Mouse (Mus musculus): Measurements from ENCODE around the gene Olfr617.
"Not testable (repeated sequence)": the region's sequence is repeated elsewhere in the genome, so short reads cannot be mapped to it uniquely, and the experiment has no call there.

Olfr617 gene

GRCm38 (mm10) chr7:103572761-103573160, at the start of gene Olfr617:
TSS of gene Olfr617 (plus strand) at chr7:103573061.
- DNase-seq, result no peak

- not testable (repeated sequence) for DNase-seq
Observed at GRCm38 (mm10) chr7:103542617-103543016, 30.2 kb upstream of the Olfr617 start, which contains the start of gene Olfr612. TSS of gene Olfr612 (minus strand) at chr7:103542717.

- DNase-seq, result no peak
Observed at GRCm38 (mm10) chr7:103547774-103548173, 25.1 kb upstream of the Olfr617 start, which contains the start of gene Olfr613. TSS of gene Olfr613 (plus strand) at chr7:103548074.

- no peak for DNase-seq
Observed at GRCm38 (mm10) chr7:103555779-103556178, 17.1 kb upstream of the Olfr617 start, which contains the start of gene Olfr615. TSS of gene Olfr615 (plus strand) at chr7:103556079.

- DNase-seq, result no peak
Observed at GRCm38 (mm10) chr7:103569043-103569442, 3.8 kb upstream of the Olfr617 start, which contains the start of gene Olfr616. TSS of gene Olfr616 (minus strand) at chr7:103569143.

- no peak for DNase-seq
Observed at GRCm38 (mm10) chr7:103589803-103590202, 16.9 kb downstream of the Olfr617 start, which contains the start of gene Olfr618. TSS of gene Olfr618 (plus strand) at chr7:103590103.

- DNase-seq, result no peak
Observed at GRCm38 (mm10) chr7:103600275-103600674, 27.4 kb downstream of the Olfr617 start, which contains the start of gene Olfr619. TSS of gene Olfr619 (plus strand) at chr7:103600575.

- no peak for DNase-seq
Observed at GRCm38 (mm10) chr7:103607425-103607824, 34.6 kb downstream of the Olfr617 start.

GRCm38 (mm10) chr7:103612434-103612833, 39.6 kb downstream of the Olfr617 start, which contains the start of gene Olfr620:
TSS of gene Olfr620 (minus strand) at chr7:103612534.
- no peak for DNase-seq

Measured in kidney, postnatal 10 days (tissue).